Mouse (Mus musculus) kidney, embryonic 14.5 days (tissue): ENCODE data around the gene Celf5. TPM values are rescaled to one million over a fixed set of nuclear protein-coding genes. Genes with fewer than 3 reads are reported as not detected.
A peak's percentile ranks its signal among the peaks of the same experiment; 100 is the strongest.

Source experiments
- ATAC-seq: fragments of 200-750 bp; cut with Nextera tagmentation; 2 replicates; pipeline ENCODE4 v1.8.0; 2017; ENCODE audit warnings: moderate number of reproducible peaks, mild to moderate bottlenecking, moderate TSS enrichment, moderate library complexity; ENCODE audit not compliant: low FRiP score, low TSS enrichment
- H3K27ac ChIP-seq: fragments of 300-500 bp; sonication (generic); 2 replicates; pipeline ENCODE4 v1.5.1; 2014; ENCODE audit warnings: low read depth, mild to moderate bottlenecking, low read length, moderate library complexity, mixed read lengths
- H3K27me3 ChIP-seq: fragments of 300-500 bp; sonication (generic); 2 replicates; pipeline ENCODE4 v1.6.1; 2014; ENCODE audit warnings: mild to moderate bottlenecking, low read length; ENCODE audit not compliant: control insufficient read depth, insufficient read depth
- H3K36me3 ChIP-seq: fragments of 300-500 bp; sonication (generic); 2 replicates; pipeline ENCODE4 v1.6.1; 2014; ENCODE audit warnings: low read length, mixed read lengths; ENCODE audit not compliant: control insufficient read depth, insufficient read depth
- H3K4me1 ChIP-seq: fragments of 300-500 bp; sonication (generic); 2 replicates; pipeline ENCODE4 v1.6.1; 2014; ENCODE audit warnings: low read length, mixed read lengths; ENCODE audit not compliant: control insufficient read depth, insufficient read depth
- H3K4me2 ChIP-seq: fragments of 300-500 bp; sonication (generic); replicated peaks from 2 replicates; pipeline ENCODE4 v1.6.1; 2014; ENCODE audit warnings: low read depth, mild to moderate bottlenecking, low read length
- H3K4me3 ChIP-seq: fragments of 300-500 bp; sonication (generic); 2 replicates; pipeline ENCODE4 v1.5.1; 2014; ENCODE audit warnings: mild to moderate bottlenecking, low read length
- H3K9ac ChIP-seq: fragments of 300-500 bp; sonication (generic); 2 replicates; pipeline ENCODE4 v1.6.1; 2014; ENCODE audit warnings: low read depth, mild to moderate bottlenecking, low read length, moderate library complexity
- H3K9me3 ChIP-seq: fragments of 300-500 bp; sonication (generic); 2 replicates; pipeline ENCODE4 v1.6.1; 2016; ENCODE audit warnings: low read length; ENCODE audit not compliant: control insufficient read depth
- WGBS: fragments of 180-500 bp; shearing (Covaris S2); extraction: QIAGEN DNeasy Blood & Tissue Kit; methylation state at CpG from one replicate; pipeline ENCODE4 v1.1.7; 2014; 5-methylcytosine and 5-hydroxymethylcytosine counted together
- polyA plus RNA-seq: library from polyadenylated mRNA; unstranded; fragments of >200 nt; fragmentation: Nextera tagmentation; extraction: Ambion mirVana; gene quantifications from 2 replicates; pipeline ENCODE4 v1.2.1, GENCODE M21; 2014

The Celf5 gene
- polyA plus RNA-seq, 1 experiment from 2014 or later: 0.28 TPM

DNA sequence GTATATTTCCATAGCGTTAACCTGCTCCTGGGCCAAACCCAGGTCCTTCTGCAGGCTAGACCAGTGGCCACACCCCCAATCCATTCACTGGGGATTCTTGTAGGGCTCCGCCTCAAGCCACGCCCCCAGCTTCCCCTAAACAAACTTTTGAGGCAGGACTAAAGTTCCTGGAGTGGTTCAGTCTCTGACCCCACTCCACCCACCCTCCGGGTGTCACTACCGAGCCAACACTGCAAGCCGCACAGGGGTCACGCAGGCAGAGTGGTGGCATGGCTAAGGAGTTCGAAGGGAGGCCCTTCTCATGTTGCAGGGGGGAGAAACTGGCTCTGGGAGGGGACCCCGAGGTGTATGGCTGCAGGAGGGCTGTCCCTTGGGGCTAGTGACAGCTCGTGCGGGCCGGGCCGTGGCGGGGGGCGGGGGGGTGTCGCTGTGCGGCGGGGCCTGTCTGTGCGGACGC is 52.9 kb downstream of the Celf5 start:
- 1% methylated on average over 13 of the region's 20 CpGs for WGBS
- no peaks in the 10 kb centered on the region for H3K9me3 ChIP-seq
- ATAC-seq: peak; percentile 36
- peaks cover 30% of the 10 kb centered on the region for H3K4me1 ChIP-seq
- H3K36me3 ChIP-seq: no peaks in the 10 kb centered on the region
- H3K27ac ChIP-seq: peak overlapping the region; percentile 93
- H3K4me3 ChIP-seq: peak overlapping the region; percentile 82
- H3K9ac ChIP-seq: peak overlapping the region; percentile 86
- H3K27me3 ChIP-seq: no peaks in the 10 kb centered on the region
- peak overlapping the region; percentile 81 for H3K4me2 ChIP-seq

DNA sequence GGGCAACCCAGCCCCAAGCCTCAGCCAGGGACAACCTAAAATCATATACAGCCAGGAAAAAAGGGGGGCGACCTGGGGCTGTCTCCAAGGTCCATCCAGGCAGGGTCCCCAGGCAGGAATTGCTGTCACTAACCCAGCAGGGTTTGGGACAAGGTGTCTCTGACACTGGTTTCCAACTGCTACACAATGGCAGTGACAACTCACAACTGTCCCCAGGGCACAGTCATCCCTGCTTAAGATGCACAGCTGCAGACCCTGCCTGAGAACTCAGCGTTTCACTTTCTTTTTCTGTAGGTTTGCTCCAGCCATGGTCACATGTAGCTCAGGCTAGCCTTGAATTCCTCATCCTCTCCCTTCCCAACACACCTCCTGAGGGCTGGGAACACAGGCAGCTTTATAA is 53.4 kb downstream of the Celf5 start:
- Histone ChIP-seq H3K9me3 (no peaks in the 10 kb centered on the region), H3K36me3 (no peaks in the 10 kb centered on the region), H3K27ac (no peak overlapping the region), H3K4me2 (peak overlapping the region; percentile 81; the same call in 1 of the 2 replicates), H3K4me1 (peaks cover 35% of the 10 kb centered on the region), H3K4me3 (no peak overlapping the region; the same call in 1 of the 2 replicates), H3K27me3 (no peaks in the 10 kb centered on the region), H3K9ac (no peak overlapping the region)
- ATAC-seq: no peak
- WGBS: 25% methylated on average over 2 of the region's 2 CpGs

DNA sequence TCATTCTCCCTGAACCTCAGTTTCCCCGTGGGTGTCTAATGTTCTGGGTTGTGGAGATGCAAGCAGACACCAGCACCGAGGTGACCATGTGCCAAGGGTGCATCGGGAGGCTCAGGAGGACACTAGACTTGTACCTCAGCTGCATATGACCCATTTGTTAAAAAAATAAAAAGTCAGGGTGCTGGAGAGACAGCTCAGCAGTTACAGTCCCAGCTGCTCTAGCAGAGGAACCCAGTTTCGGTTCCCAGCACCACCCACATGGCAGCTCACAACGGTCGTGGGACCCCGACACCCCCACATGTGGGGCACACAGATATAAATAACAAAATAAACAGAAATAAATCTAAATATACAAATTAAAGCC is 54.0 kb downstream of the Celf5 start:
- H3K27ac ChIP-seq: no peak overlapping the region
- H3K27me3 ChIP-seq: no peaks in the 10 kb centered on the region
- no peaks in the 10 kb centered on the region for H3K9me3 ChIP-seq
- H3K4me3 ChIP-seq: no peak overlapping the region
- peaks cover 35% of the 10 kb centered on the region for H3K4me1 ChIP-seq
- H3K36me3 ChIP-seq: no peaks in the 10 kb centered on the region
- WGBS: 89% methylated on average over 7 of the region's 7 CpGs
- no peak for ATAC-seq
- H3K9ac ChIP-seq: no peak overlapping the region
- no peak overlapping the region for H3K4me2 ChIP-seq

DNA sequence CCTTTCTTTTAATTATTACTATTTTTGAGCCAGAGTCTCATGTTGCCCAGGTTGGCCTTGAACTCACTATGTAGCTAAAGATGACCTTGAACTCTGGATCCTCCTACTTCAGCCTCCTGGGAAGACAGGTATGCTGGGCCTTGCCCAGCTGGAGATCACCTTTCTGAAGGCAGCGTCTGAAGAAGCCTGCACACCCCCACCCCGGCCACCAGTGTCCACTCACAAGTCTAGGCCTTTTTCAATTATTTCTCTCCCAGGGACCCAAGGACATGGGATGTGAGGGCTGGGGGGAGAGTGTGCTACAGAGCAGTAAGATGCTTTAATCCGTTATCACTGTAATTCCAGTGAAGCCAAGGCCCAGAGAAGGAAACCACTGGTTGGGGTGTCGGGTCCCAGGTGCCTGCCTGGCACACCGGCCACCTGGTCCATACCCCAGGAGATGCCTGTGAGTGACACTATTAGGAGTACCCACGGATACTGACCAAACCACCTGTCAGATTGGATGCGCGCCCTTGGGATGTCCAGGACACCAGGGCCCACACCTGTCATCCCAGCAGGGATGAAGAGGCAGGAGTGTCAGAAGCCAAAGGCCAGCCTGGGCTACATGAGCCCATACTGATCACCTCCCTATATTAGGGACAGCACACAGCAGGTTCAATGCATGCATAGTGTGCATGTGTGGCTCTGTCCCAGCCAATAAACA is 54.6 kb downstream of the Celf5 start:
- H3K27me3 ChIP-seq: no peaks in the 10 kb centered on the region
- H3K27ac ChIP-seq: no peak overlapping the region
- no peak overlapping the region for H3K4me3 ChIP-seq
- no peak overlapping the region for H3K9ac ChIP-seq
- H3K4me1 ChIP-seq: peaks cover 31% of the 10 kb centered on the region
- WGBS: 78% methylated on average over 8 of the region's 8 CpGs
- H3K36me3 ChIP-seq: no peaks in the 10 kb centered on the region
- H3K4me2 ChIP-seq: no peak overlapping the region
- no peaks in the 10 kb centered on the region for H3K9me3 ChIP-seq
- no peak for ATAC-seq

DNA sequence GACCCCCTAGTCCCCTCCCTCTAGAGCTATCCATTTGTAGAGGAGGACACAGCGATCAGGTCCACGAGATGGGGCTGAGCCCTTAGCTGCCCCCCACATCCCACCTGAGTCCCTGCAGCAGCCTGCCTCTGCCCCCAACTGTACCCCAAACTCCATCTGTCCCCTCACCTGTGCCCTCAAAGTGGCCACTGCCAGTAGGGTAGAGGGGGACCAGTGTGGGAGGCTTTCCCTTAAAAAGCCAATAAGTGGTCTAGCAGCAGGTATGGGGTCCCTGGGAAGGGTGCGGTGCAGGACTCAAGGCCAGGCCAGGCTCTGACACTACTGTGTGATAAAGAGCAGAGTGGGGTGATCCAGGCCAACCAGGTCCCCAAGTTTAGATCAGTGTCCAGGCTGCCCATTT is 55.2 kb downstream of the Celf5 start:
- H3K27ac ChIP-seq: no peak overlapping the region
- H3K9me3 ChIP-seq: no peaks in the 10 kb centered on the region
- no peaks in the 10 kb centered on the region for H3K36me3 ChIP-seq
- 28% methylated on average over 3 of the region's 3 CpGs for WGBS
- ATAC-seq: no peak
- peak overlapping the region; percentile 63 for H3K4me2 ChIP-seq
- H3K27me3 ChIP-seq: no peaks in the 10 kb centered on the region
- H3K4me3 ChIP-seq: peak overlapping the region; percentile 71
- peak overlapping the region; percentile 79 for H3K9ac ChIP-seq
- H3K4me1 ChIP-seq: peaks cover 31% of the 10 kb centered on the region

DNA sequence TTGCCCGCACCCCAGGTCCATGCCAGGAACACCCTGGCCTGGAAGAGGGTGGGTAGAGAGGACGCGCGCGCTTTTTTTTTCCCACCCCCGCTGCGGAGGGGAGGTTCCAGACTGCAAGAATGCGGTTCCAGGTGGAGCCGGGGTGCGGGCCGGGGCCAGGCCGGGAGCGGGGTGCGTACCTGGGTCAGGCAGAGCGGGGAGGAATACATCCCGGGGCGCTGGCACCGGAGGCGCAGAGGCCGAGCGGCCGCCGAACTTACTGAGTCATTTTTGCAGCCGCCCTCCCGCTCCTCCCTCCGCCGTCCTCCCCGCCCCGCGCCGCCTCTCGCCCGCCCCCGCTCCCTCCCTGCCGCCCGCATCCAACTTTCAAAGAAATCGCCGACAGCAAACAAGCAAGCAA is 55.6 kb downstream of the Celf5 start:
- peaks cover 31% of the 10 kb centered on the region for H3K4me1 ChIP-seq
- no peaks in the 10 kb centered on the region for H3K9me3 ChIP-seq
- no peak for ATAC-seq
- peak overlapping the region; percentile 71 for H3K4me3 ChIP-seq
- WGBS: 2% methylated on average over 36 of the region's 38 CpGs
- no peaks in the 10 kb centered on the region for H3K36me3 ChIP-seq
- no peak overlapping the region; the same call in 1 of the 2 replicates for H3K27ac ChIP-seq
- H3K4me2 ChIP-seq: peak overlapping the region; percentile 63
- H3K27me3 ChIP-seq: no peaks in the 10 kb centered on the region
- H3K9ac ChIP-seq: peak overlapping the region; percentile 79

DNA sequence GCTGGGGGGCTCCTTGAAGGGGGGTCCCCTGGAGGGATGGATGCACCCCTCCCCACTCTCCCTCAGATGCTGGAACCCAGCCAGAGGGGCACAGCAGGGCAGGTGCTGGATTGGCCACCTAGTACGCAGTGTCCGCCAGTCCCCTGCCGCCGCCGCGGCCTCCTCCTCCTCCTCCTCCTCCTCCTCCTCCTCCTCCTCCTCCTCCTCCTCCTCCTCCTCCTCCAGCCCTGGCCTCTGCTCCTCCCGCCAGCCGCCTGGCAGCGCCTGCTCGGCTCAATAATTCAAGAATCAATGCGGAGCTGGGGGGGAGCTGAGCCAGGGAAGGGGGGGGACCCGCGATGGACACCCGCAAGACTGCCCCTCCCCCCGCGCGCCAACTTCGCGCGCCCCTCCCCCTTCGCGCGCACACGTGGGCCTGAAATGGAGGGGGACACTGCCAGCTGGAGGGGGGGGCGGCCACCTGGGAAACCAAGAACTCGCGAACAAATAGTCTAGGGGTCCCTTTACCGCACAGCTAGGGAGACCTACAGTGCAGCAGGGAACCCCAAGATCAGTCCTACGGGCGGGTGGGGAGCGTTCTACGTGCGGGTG is 56.3 kb downstream of the Celf5 start:
- Histone ChIP-seq H3K4me2 (peak overlapping the region; percentile 63), H3K36me3 (no peaks in the 10 kb centered on the region), H3K27me3 (no peaks in the 10 kb centered on the region), H3K9ac (peak overlapping the region; percentile 79), H3K9me3 (no peaks in the 10 kb centered on the region), H3K27ac (no peak overlapping the region; the same call in 1 of the 2 replicates), H3K4me3 (peak overlapping the region; percentile 71), H3K4me1 (peaks cover 25% of the 10 kb centered on the region)
- no peak for ATAC-seq
- WGBS: under 1% methylated on average over 23 of the region's 33 CpGs

DNA sequence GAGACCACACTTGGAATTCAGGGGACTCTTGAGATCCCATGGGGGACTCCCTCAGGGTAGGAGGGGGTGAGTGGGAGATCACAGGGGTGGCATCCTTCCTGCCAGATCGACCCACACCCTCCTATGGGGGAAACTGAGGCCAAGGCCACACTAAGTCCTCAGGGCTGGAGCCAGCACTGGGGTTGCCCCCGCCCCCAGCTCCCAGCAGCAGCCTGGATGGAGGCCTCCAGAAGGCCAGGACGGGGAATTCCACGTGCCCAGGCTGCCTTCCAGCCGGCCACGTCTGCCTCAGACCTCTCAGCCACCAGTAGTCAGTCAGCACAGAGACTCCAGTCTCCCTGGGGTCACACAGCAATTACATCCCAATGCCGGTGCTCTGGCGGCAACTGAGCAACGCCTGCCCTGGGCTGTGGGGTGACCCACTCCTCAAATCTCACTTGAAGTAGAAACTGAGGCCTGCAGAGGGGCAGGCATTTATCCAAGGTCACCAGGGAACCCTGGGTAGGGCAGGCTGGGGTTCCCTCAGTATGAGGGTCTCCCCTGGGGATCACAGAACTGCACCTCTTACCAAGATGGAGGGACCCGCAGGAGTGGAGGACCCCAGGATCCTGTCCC is 57.2 kb downstream of the Celf5 start:
- H3K4me1 ChIP-seq: peaks cover 25% of the 10 kb centered on the region
- H3K4me3 ChIP-seq: peak overlapping the region; percentile 71
- peak overlapping the region; percentile 79; the same call in 1 of the 2 replicates for H3K9ac ChIP-seq

More for the DNA sequence above, 57.2 kb downstream of the Celf5 start:
- Histone ChIP-seq H3K27ac (peak overlapping the region; percentile 56; the same call in 1 of the 2 replicates), H3K4me2 (peak overlapping the region; percentile 63), H3K27me3 (no peaks in the 10 kb centered on the region), H3K36me3 (peaks cover 2% of the 10 kb centered on the region; the same call in 1 of the 2 replicates), H3K9me3 (no peaks in the 10 kb centered on the region)
- 29% methylated on average over 9 of the region's 10 CpGs for whole genome bisulfite sequencing
- no peak for ATAC-seq
